Mouse (Mus musculus) A20 (cell line): ENCODE data around the gene Vsig8.

ENCODE experiments used
- DNase-seq: peaks from one replicate; pipeline ENCODE4 v3.0.0-alpha.2; 2011; ENCODE audit warnings: low read depth, low spot score

Gene Vsig8

GRCm38 (mm10) chr1:172590385-172590784 lies 34.6 kb downstream of the Vsig8 start, which contains the start of gene Slamf8:
Slamf8 (minus strand) TSS chr1:172590568.
- no peak for DNase-seq

- no peak for DNase-seq
These were observed 37.6 kb downstream of the Vsig8 start for GRCm38 (mm10) chr1:172593321-172593720.

GRCm38 (mm10) chr1:172593956-172594355 lies 38.2 kb downstream of the Vsig8 start:
- DNase-seq = no peak

GRCm38 (mm10) chr1:172594495-172594894 lies 38.8 kb downstream of the Vsig8 start:
- DNase-seq = peak; percentile 30

- DNase-seq = no peak
These were observed 46.6 kb downstream of the Vsig8 start, which contains the start of gene Fcrl6 for GRCm38 (mm10) chr1:172602326-172602725. Fcrl6 (minus strand) TSS chr1:172602551.

- no peak for DNase-seq
These were observed 55.6 kb downstream of the Vsig8 start for GRCm38 (mm10) chr1:172611304-172611703.

- no peak for DNase-seq
These were observed 57.0 kb downstream of the Vsig8 start for GRCm38 (mm10) chr1:172612745-172613144.
